Mouse (Mus musculus) heart, embryonic 11.5 days (tissue): ENCODE measurements at regions not wholly inside any gene's neighbourhood (a gene's known extent, or its start where the extent isn't known, plus 50 kb on each side); places are given as distances from the start of the nearest gene placed in this dataset.

ENCODE experiments used
- ATAC-seq: fragments of 200-750 bp; cut with Nextera tagmentation; replicated peaks from 2 replicates; pipeline ENCODE4 v1.8.0; 2017; ENCODE audit warnings: moderate library complexity; ENCODE audit not compliant: insufficient number of reproducible peaks, low FRiP score, low TSS enrichment
- H3K27ac ChIP-seq: fragments of 300-500 bp; sonication (generic); 2 replicates; pipeline ENCODE4 v1.5.1; 2014; ENCODE audit warnings: mild to moderate bottlenecking, low read depth, low read length
- H3K27me3 ChIP-seq: fragments of 300-500 bp; sonication (generic); 2 replicates; pipeline ENCODE4 v1.6.1; 2014; ENCODE audit warnings: mild to moderate bottlenecking, low read length, mixed read lengths; ENCODE audit not compliant: control insufficient read depth, insufficient read depth
- H3K36me3 ChIP-seq: fragments of 300-500 bp; sonication (generic); 2 replicates; pipeline ENCODE4 v1.6.1; 2014; ENCODE audit warnings: mild to moderate bottlenecking, low read length, moderate library complexity, mixed read lengths; ENCODE audit not compliant: control insufficient read depth, insufficient read depth
- H3K4me1 ChIP-seq: fragments of 300-500 bp; sonication (generic); 2 replicates; pipeline ENCODE4 v1.6.1; 2014; ENCODE audit warnings: low read length; ENCODE audit not compliant: control insufficient read depth, insufficient read depth
- H3K4me2 ChIP-seq: fragments of 300-500 bp; sonication (generic); 2 replicates; pipeline ENCODE4 v1.6.1; 2014; ENCODE audit warnings: mild to moderate bottlenecking, moderate library complexity
- H3K4me3 ChIP-seq: fragments of 300-500 bp; sonication (generic); 2 replicates; pipeline ENCODE4 v1.5.1; 2014; ENCODE audit warnings: low read depth, low read length
- H3K9ac ChIP-seq: fragments of 300-500 bp; sonication (generic); 2 replicates; pipeline ENCODE4 v1.6.1; 2014; ENCODE audit warnings: mild to moderate bottlenecking, low read depth, low read length, moderate library complexity
- H3K9me3 ChIP-seq: fragments of 300-500 bp; sonication (generic); replicated peaks from 2 replicates; pipeline ENCODE4 v1.6.1; 2016; ENCODE audit warnings: low read length; ENCODE audit not compliant: control insufficient read depth
- WGBS: fragments of 180-500 bp; shearing (Covaris S2); extraction: QIAGEN DNeasy Blood & Tissue Kit; methylation state at CpG from one replicate; pipeline ENCODE4 v1.1.7; 2014; ENCODE audit not compliant: insufficient replicate concordance; 5-methylcytosine and 5-hydroxymethylcytosine counted together

GRCm38 (mm10) chr10:98333411-98334067 lies 580.7 kb upstream of the Atp2b1 start:
- 69% methylated on average over 6 of the region's 6 CpGs for WGBS

GRCm38 (mm10) chr10:98343827-98344226 lies 570.4 kb upstream of the Atp2b1 start:
- H3K9me3 ChIP-seq = no peaks in the 10 kb centered on the region
- no peaks in the 10 kb centered on the region for H3K27me3 ChIP-seq
- H3K27ac ChIP-seq = no peak overlapping the region
- ATAC-seq = no peak
- H3K4me2 ChIP-seq = no peak overlapping the region
- no peak overlapping the region for H3K4me3 ChIP-seq
- WGBS = 75% methylated on average over 5 of the region's 5 CpGs
- no peaks in the 10 kb centered on the region for H3K4me1 ChIP-seq
- no peaks in the 10 kb centered on the region for H3K36me3 ChIP-seq
- no peak overlapping the region for H3K9ac ChIP-seq

More at GRCm38 (mm10) chr10:98333411-98334067, 580.7 kb upstream of the Atp2b1 start:
- no peak overlapping the region for H3K4me2 ChIP-seq
- H3K27me3 ChIP-seq = no peaks in the 10 kb centered on the region
- no peaks in the 10 kb centered on the region for H3K36me3 ChIP-seq
- H3K9ac ChIP-seq = no peak overlapping the region
- no peaks in the 10 kb centered on the region for H3K4me1 ChIP-seq
- no peak overlapping the region for H3K27ac ChIP-seq
- H3K4me3 ChIP-seq = no peak overlapping the region
- H3K9me3 ChIP-seq = no peaks in the 10 kb centered on the region
- ATAC-seq = no peak

- no peak overlapping the region for H3K9ac ChIP-seq
- H3K9me3 ChIP-seq = no peaks in the 10 kb centered on the region
- H3K27me3 ChIP-seq = no peaks in the 10 kb centered on the region
- H3K4me2 ChIP-seq = no peak overlapping the region
- H3K36me3 ChIP-seq = no peaks in the 10 kb centered on the region
- no peak overlapping the region for H3K4me3 ChIP-seq
- WGBS = 69% methylated on average over 5 of the region's 5 CpGs
- no peak overlapping the region for H3K27ac ChIP-seq
- ATAC-seq = no peak
- no peaks in the 10 kb centered on the region for H3K4me1 ChIP-seq
Observed at GRCm38 (mm10) chr10:98349466-98349865, 564.7 kb upstream of the Atp2b1 start.

- Histone ChIP-seq H3K4me2 (no peak overlapping the region), H3K4me1 (no peaks in the 10 kb centered on the region)
Observed at GRCm38 (mm10) chr10:98350318-98350926, 563.8 kb upstream of the Atp2b1 start.

GRCm38 (mm10) chr10:98352061-98352460 lies 562.1 kb upstream of the Atp2b1 start:
- ATAC-seq = no peak
- Histone ChIP-seq H3K4me1 (no peaks in the 10 kb centered on the region), H3K9me3 (no peaks in the 10 kb centered on the region), H3K27me3 (no peaks in the 10 kb centered on the region), H3K4me2 (no peak overlapping the region), H3K36me3 (no peaks in the 10 kb centered on the region), H3K4me3 (no peak overlapping the region), H3K9ac (no peak overlapping the region), H3K27ac (no peak overlapping the region)
- WGBS = 79% methylated on average over 2 of the region's 2 CpGs

More at GRCm38 (mm10) chr10:98350318-98350926, 563.8 kb upstream of the Atp2b1 start:
- Histone ChIP-seq H3K27me3 (no peaks in the 10 kb centered on the region), H3K4me3 (no peak overlapping the region), H3K27ac (no peak overlapping the region), H3K36me3 (no peaks in the 10 kb centered on the region), H3K9me3 (no peaks in the 10 kb centered on the region), H3K9ac (no peak overlapping the region)
- WGBS = 80% methylated on average over 6 of the region's 6 CpGs
- ATAC-seq = no peak

GRCm38 (mm10) chr10:98354486-98354885 lies 559.7 kb upstream of the Atp2b1 start:
- H3K4me3 ChIP-seq = no peak overlapping the region
- no peaks in the 10 kb centered on the region for H3K27me3 ChIP-seq
- H3K9ac ChIP-seq = no peak overlapping the region
- no peaks in the 10 kb centered on the region for H3K4me1 ChIP-seq
- no peak overlapping the region for H3K27ac ChIP-seq
- 87% methylated on average over 2 of the region's 2 CpGs for WGBS
- no peaks in the 10 kb centered on the region for H3K9me3 ChIP-seq
- no peak for ATAC-seq
- no peak overlapping the region for H3K4me2 ChIP-seq
- no peaks in the 10 kb centered on the region for H3K36me3 ChIP-seq

- H3K4me3 ChIP-seq = no peak overlapping the region
- H3K27me3 ChIP-seq = no peaks in the 10 kb centered on the region
- 62% methylated on average over 2 of the region's 2 CpGs for WGBS
- no peaks in the 10 kb centered on the region for H3K9me3 ChIP-seq
- H3K4me2 ChIP-seq = no peak overlapping the region
- ATAC-seq = no peak
- no peaks in the 10 kb centered on the region for H3K36me3 ChIP-seq
- H3K27ac ChIP-seq = no peak overlapping the region
- no peaks in the 10 kb centered on the region for H3K4me1 ChIP-seq
- no peak overlapping the region for H3K9ac ChIP-seq
Observed at GRCm38 (mm10) chr10:98364604-98365003, 549.6 kb upstream of the Atp2b1 start.

- Histone ChIP-seq H3K27ac (no peak overlapping the region), H3K4me1 (no peaks in the 10 kb centered on the region), H3K27me3 (no peaks in the 10 kb centered on the region), H3K9ac (no peak overlapping the region), H3K4me3 (no peak overlapping the region), H3K4me2 (no peak overlapping the region), H3K9me3 (no peaks in the 10 kb centered on the region), H3K36me3 (no peaks in the 10 kb centered on the region)
- ATAC-seq = no peak
- WGBS = 61% methylated on average over 4 of the region's 4 CpGs
Observed at GRCm38 (mm10) chr10:98372561-98372960, 541.6 kb upstream of the Atp2b1 start.

- Histone ChIP-seq H3K4me3 (no peak overlapping the region), H3K4me2 (no peak overlapping the region), H3K9ac (no peak overlapping the region), H3K9me3 (no peaks in the 10 kb centered on the region), H3K36me3 (no peaks in the 10 kb centered on the region), H3K4me1 (no peaks in the 10 kb centered on the region), H3K27me3 (no peaks in the 10 kb centered on the region), H3K27ac (no peak overlapping the region)
- no peak for ATAC-seq
- WGBS = 77% methylated on average over 3 of the region's 3 CpGs
Observed at GRCm38 (mm10) chr10:98373314-98373713, 540.9 kb upstream of the Atp2b1 start.
